Mouse (Mus musculus): ENCODE measurements around the gene Mboat1.

DNA sequence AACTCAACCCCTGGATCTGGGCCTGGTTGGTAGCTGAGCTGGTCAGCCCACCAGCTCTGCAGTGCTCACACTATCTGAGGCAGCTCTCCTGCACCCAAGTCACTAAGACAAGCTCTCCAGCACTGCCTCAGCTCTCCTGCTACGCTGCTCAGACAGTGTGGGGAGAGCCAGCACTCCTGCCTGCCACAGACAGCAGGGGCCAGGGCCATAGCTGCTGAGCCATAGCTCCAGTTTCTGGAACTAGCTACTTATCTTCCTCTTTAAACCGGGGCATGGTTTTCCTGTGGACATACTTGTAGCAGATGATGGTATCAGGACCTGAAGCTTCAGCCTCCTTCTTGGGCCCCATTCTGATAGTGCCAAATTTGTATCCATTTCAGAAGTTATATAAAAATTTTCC lies 127.4 kb downstream of the Mboat1 start:
- TF ChIP-seq CTCF (IDR thresholded peaks at IDR 0.05; ENCODE audit: low read depth) (no peak), EP300 (IDR thresholded peaks at IDR 0.05; ENCODE audit: low read depth) (no peak)
